Mouse (Mus musculus) kidney, embryonic 15.5 days (tissue): ENCODE results near the gene Als2cl. TPM values are rescaled to one million over a fixed set of nuclear protein-coding genes. Genes with fewer than 3 reads are reported as not detected.
A peak's percentile ranks its signal among the peaks of the same experiment; 100 is the strongest.

ENCODE experiments used
- ATAC-seq: fragments of 200-750 bp; cut with Nextera tagmentation; replicated peaks from 2 replicates; pipeline ENCODE4 v1.8.0; 2017; ENCODE audit warnings: moderate TSS enrichment; ENCODE audit not compliant: low FRiP score
- H3K27ac ChIP-seq: fragments of 300-500 bp; sonication (generic); 2 replicates; pipeline ENCODE4 v1.5.1; 2015; ENCODE audit warnings: mild to moderate bottlenecking, inconsistent platforms
- H3K27me3 ChIP-seq: fragments of 300-500 bp; sonication (generic); 2 replicates; pipeline ENCODE4 v1.6.1; 2015; ENCODE audit warnings: inconsistent platforms
- H3K36me3 ChIP-seq: fragments of 300-500 bp; sonication (generic); 2 replicates; pipeline ENCODE4 v1.6.1; 2015; ENCODE audit warnings: inconsistent platforms
- H3K4me1 ChIP-seq: fragments of 300-500 bp; sonication (generic); 2 replicates; pipeline ENCODE4 v1.6.1; 2015; ENCODE audit warnings: inconsistent platforms
- H3K4me2 ChIP-seq: fragments of 300-500 bp; sonication (generic); 2 replicates; pipeline ENCODE4 v1.6.1; 2015; ENCODE audit warnings: moderate library complexity, mild to moderate bottlenecking, inconsistent platforms
- H3K4me3 ChIP-seq: fragments of 300-500 bp; sonication (generic); replicated peaks from 2 replicates; pipeline ENCODE4 v1.5.1; 2015; ENCODE audit warnings: mild to moderate bottlenecking, inconsistent platforms
- H3K9ac ChIP-seq: fragments of 300-500 bp; sonication (generic); 2 replicates; pipeline ENCODE4 v1.6.1; 2015; ENCODE audit warnings: mild to moderate bottlenecking, inconsistent platforms
- H3K9me3 ChIP-seq: fragments of 300-500 bp; sonication (generic); replicated peaks from 2 replicates; pipeline ENCODE4 v1.6.1; 2016; ENCODE audit warnings: inconsistent platforms
- WGBS: fragments of 180-500 bp; shearing (Covaris S2); methylation state at CpG from one replicate; pipeline ENCODE4 v1.1.7; 2015; ENCODE audit warnings: mixed read lengths; 5-methylcytosine and 5-hydroxymethylcytosine counted together
- polyA plus RNA-seq: library from polyadenylated mRNA; unstranded; fragments of >200 nt; fragmentation: Nextera tagmentation; extraction: Ambion mirVana; gene quantifications from 2 replicates; pipeline ENCODE4 v1.2.1, GENCODE M21; 2015

The Als2cl gene
- polyA plus RNA-seq, 1 experiment from 2014 or later, result 5.3 TPM

DNA sequence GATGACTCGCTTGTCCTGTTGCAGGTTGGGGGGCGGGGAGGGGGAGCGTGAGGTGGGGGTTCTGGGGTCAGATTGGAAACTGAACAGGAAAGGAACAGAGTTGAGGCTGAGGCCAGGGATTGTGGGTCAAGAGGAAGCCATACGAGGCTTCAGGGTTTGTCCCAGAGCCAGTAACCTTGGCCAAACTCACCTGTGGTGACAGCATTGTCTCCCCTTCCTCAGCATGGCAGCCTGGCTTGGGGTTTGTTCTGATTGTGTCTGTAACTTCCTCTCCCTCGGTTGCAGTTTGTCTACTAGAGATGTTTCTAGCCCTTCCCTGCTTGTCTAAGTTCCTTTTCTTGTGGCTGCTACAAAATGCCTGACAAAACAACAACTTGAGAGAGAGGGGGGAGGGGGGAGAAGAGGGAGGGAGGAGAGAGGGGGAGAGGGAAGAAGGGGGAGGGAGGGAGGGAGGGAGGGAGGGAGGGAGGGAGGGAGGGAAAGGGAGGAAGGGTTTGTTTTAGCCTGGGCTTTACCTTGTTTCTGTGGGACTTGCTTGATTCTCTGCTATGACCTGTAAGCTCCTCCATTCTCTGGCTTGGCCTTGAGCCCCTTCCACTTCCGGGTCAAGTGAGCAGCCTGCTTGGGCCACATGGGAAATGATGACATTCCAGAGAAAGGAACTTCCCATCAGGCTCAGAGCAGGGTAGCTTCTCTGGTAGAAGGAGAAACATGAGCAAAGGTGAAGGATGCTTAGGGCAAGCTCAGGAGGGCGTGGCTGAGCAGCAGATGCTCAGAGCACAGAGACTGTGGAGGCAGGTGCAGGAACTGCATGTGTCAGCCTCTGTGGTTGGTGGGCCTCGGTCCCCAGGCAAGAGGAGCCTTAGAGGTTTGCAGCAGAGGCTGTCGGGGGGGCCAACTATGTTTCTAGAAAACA, 8.0 kb downstream of the Als2cl start:
- peaks cover 32% of the 10 kb centered on the region for H3K4me1 ChIP-seq
- H3K9me3 ChIP-seq, result no peaks in the 10 kb centered on the region
- no peak overlapping the region for H3K4me3 ChIP-seq
- H3K9ac ChIP-seq, result no peak overlapping the region
- no peak for ATAC-seq
- H3K27ac ChIP-seq, result no peak overlapping the region
- H3K4me2 ChIP-seq, result no peak overlapping the region
- H3K36me3 ChIP-seq, result no peaks in the 10 kb centered on the region
- 66% methylated on average over 9 of the region's 9 CpGs for WGBS
- no peaks in the 10 kb centered on the region for H3K27me3 ChIP-seq

DNA sequence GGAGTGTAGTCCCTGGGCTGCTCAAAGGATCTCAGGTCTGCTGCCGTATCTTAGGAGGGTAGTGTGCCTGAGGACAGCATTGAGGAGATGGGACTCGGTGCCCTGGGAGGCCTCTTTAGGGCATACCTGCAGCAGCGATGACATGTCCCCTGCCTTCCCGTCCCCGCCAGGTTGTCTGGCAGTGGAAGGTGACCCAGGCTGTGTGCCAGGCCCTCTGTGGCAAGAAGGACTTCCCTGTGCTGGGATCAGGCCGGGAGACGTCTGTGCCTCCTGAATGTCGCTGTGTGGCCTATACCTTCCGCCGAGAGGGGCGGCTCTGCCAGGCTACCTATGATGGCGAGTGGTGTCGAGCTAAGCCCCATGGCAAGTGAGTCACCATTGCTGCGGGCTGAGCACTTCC, 9.3 kb downstream of the Als2cl start:
- Histone ChIP-seq H3K4me1 (peaks cover 32% of the 10 kb centered on the region), H3K27ac (no peak overlapping the region), H3K4me3 (no peak overlapping the region), H3K9me3 (no peaks in the 10 kb centered on the region), H3K36me3 (no peaks in the 10 kb centered on the region), H3K27me3 (no peaks in the 10 kb centered on the region), H3K4me2 (no peak overlapping the region), H3K9ac (no peak overlapping the region)
- WGBS, result 90% methylated on average over 14 of the region's 14 CpGs
- ATAC-seq, result no peak

DNA sequence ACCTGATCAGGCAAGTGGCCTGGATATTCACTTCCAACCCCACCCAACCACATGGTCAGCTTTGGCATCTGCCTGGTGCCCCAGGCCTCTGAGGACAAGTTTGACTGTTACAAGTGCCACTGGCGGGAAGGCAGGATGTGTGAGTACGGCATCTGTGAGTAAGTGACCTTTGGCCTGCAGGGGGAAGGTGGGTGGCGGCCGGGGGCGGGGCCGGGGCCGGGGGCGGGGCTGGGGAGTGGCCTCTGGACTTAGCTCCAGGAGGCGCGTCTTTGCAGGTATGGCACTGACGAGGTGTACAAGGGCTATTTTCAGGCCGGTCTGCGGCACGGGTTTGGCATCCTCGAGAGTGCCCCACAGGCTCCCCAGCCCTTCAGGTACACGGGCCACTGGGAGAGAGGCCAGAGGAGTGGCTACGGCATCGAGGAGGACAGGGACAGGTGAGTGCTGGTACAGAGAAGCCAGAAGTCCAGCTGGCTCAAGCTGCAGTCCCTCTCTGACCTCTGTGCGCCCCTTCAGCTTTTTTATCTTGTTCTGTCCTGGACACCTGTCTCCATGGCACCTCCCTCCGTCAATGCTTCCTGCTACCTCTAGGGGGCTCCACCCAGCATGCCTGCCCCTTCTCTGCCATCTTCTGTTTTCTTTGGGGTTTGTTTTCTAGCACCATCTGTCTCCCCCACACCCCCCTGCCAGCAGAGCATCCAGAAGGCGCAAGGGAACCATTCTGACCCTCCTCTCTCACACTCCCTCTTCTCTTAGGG, 10.5 kb downstream of the Als2cl start:
- Histone ChIP-seq H3K27ac (no peak overlapping the region), H3K4me2 (0 out of 2 replicates have a peak overlapping the region, but pooled peaks have one; percentile 21), H3K27me3 (no peaks in the 10 kb centered on the region), H3K4me1 (peaks cover 32% of the 10 kb centered on the region), H3K4me3 (no peak overlapping the region), H3K9me3 (no peaks in the 10 kb centered on the region), H3K36me3 (no peaks in the 10 kb centered on the region), H3K9ac (no peak overlapping the region)
- no peak for ATAC-seq
- 16% methylated on average over 21 of the region's 21 CpGs for WGBS

DNA sequence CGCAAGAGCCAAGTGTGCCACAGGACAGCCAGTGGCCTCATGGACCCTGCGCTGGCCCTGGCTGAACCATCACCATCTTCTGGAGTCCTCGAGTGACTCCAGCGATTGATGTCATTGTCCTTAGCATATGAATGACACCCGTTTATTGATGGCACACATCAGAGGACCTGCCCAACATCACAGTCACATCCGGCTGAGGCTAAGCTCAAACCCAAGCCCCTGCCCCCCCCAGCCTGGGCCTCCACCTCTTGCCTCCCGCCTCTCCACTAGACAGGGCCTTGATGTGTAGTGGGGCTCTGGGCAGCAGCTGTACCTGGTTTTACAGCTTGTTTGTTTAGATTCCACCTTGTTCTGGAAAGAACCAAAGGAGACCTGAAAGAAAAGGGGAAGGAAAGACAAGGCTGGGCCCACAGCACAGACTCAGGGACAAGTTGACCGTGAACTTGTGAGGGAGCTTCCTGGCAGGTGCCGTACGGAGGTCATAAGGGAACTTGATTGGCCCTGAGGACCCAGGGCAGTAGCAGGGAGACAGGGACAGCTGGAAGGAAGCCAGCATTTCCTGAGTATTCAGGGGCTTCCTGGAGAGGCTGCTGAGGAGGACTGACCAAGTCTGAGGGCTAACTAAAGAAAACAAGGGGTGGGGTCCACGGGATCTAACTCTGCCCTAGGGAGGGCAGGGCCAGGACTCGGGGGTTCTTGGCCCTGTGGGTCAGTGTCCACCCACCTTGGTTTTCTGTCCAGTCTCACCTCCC, 11.6 kb downstream of the Als2cl start:
- Histone ChIP-seq H3K4me3 (no peak overlapping the region), H3K27me3 (no peaks in the 10 kb centered on the region), H3K9me3 (no peaks in the 10 kb centered on the region), H3K4me2 (no peak overlapping the region), H3K36me3 (no peaks in the 10 kb centered on the region), H3K9ac (no peak overlapping the region), H3K27ac (0 out of 2 replicates have a peak overlapping the region, but pooled peaks have one; percentile 27), H3K4me1 (peaks cover 42% of the 10 kb centered on the region)
- ATAC-seq, result no peak
- WGBS, result 67% methylated on average over 12 of the region's 12 CpGs

DNA sequence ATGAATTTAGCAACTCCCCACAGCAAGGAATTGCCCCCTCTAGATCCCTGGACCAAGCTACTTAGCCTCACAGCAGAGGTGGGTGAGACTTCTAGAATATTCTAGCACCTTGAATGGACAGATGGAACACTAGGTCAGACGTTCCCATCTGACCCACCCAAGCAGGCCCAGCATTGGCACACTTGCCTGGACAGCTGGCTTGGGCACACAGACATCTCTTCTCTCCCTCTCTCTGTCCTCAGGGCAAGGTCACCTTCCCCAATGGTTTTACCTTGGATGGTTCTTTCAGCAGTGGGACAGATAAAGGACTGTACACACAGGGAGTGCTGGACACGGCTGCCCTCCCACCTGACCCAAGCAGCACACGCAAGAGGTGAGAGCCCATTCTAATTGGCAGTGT, 12.9 kb downstream of the Als2cl start:
- 86% methylated on average over 3 of the region's 3 CpGs for WGBS
- Histone ChIP-seq H3K4me1 (peaks cover 43% of the 10 kb centered on the region), H3K4me2 (no peak overlapping the region), H3K36me3 (no peaks in the 10 kb centered on the region), H3K9me3 (no peaks in the 10 kb centered on the region), H3K27me3 (no peaks in the 10 kb centered on the region), H3K9ac (no peak overlapping the region), H3K4me3 (no peak overlapping the region), H3K27ac (no peak overlapping the region)
- no peak for ATAC-seq

DNA sequence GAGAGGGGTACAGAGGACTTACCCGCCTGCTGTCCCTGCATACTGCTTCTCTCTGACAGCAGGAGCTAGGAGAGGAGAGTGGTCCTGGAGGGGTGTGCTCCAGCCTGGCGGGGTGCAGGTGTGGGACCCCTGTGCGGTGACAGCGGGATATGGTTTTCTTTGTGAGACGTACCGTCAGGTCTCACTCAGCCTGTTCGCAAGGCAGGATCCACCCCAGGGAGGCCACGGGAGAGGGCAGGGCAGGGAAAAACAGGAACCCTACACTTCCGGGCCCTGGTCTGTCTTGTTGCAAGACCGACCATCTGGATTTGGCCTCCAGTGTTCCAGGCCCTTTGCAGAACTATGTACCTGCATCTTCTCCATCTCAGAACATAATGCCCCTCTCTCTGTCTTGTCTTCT, 13.8 kb downstream of the Als2cl start:
- no peaks in the 10 kb centered on the region for H3K9me3 ChIP-seq
- H3K4me1 ChIP-seq, result peaks cover 40% of the 10 kb centered on the region
- no peak overlapping the region for H3K27ac ChIP-seq
- H3K4me2 ChIP-seq, result no peak overlapping the region
- H3K9ac ChIP-seq, result no peak overlapping the region
- no peak overlapping the region for H3K4me3 ChIP-seq
- H3K27me3 ChIP-seq, result no peaks in the 10 kb centered on the region
- peaks cover 3% of the 10 kb centered on the region; the same call in 1 of the 2 replicates for H3K36me3 ChIP-seq
- ATAC-seq, result no peak
- 75% methylated on average over 10 of the region's 10 CpGs for WGBS

DNA sequence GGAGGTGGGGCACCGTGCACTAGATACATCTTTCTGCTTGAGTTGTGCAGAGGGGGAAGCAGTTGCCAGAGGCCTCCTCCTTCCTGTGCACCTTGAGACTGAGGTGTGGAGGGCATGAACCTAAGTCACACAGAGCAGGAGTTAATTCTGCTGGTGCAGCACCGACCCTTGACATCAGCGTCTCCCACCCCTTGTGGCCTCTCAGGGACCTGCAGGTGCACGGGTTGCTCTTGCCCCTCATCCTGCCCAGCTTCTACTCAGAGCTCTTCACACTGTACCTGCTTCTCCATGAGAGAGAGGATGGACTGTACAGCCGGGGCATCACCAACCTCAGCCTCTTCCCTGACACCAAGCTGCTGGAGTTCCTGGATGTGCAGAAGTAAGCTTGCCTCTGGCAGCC, 15.8 kb downstream of the Als2cl start:
- no peak overlapping the region for H3K9ac ChIP-seq
- no peak overlapping the region for H3K4me3 ChIP-seq
- ATAC-seq, result no peak; the same call in none of the 2 replicates
- H3K27me3 ChIP-seq, result no peaks in the 10 kb centered on the region
- no peak overlapping the region for H3K27ac ChIP-seq
- 34% methylated on average over 5 of the region's 5 CpGs for WGBS
- peaks cover 3% of the 10 kb centered on the region; the same call in 1 of the 2 replicates for H3K36me3 ChIP-seq
- peaks cover 29% of the 10 kb centered on the region for H3K4me1 ChIP-seq
- H3K9me3 ChIP-seq, result no peaks in the 10 kb centered on the region
- peak overlapping the region; percentile 47; the same call in 1 of the 2 replicates for H3K4me2 ChIP-seq

DNA sequence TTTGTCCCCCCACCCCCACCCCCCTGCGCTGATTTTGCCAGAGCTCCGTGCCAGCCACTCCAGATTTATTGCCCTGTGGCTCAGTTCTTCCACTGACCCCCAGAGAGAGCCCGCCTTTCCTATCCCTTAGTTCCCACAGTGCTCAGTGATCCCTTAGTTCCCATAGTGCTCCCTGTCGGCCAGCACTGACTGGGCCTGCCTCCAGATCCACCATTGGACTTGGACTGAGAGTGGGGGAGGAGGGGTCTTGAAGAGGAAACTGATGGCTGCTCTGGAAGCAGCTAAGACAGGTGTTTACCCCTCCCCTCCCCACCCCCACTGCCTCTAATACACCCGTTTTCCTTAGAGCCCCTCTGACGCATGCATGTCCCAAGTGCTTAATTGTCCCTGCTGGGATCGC, 16.3 kb downstream of the Als2cl start:
- H3K9me3 ChIP-seq, result no peaks in the 10 kb centered on the region
- no peak overlapping the region for H3K9ac ChIP-seq
- H3K36me3 ChIP-seq, result peaks cover 3% of the 10 kb centered on the region; the same call in 1 of the 2 replicates
- H3K4me3 ChIP-seq, result peak overlapping the region; percentile 11
- peak; percentile 65 for ATAC-seq
- H3K4me1 ChIP-seq, result peaks cover 24% of the 10 kb centered on the region
- peak overlapping the region; percentile 60; the same call in 1 of the 2 replicates for H3K27ac ChIP-seq
- 10% methylated on average over 7 of the region's 7 CpGs for WGBS
- no peaks in the 10 kb centered on the region for H3K27me3 ChIP-seq
- H3K4me2 ChIP-seq, result peak overlapping the region; percentile 47

DNA sequence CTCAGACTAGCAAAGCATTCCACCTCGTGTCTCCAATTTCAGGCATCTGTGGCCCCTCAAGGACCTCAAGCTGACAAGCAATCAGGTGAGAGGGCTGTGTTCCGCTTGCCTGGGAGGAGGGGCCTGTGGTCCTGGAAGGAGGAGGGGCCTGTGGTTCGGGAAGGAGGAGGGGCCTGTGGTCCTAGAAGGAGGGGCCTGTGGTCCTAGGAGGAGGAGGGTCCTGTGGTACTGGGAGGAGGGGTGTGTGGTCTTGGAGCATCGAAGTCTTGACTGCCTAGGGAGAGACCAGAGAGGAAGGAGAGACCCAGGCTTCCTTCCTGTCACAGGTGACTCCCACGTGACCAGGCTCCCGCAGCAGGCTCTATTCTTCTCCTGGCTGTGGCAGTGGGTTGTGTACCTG, 16.9 kb downstream of the Als2cl start:
- H3K36me3 ChIP-seq, result peaks cover 3% of the 10 kb centered on the region; the same call in 1 of the 2 replicates
- peak overlapping the region; percentile 60; the same call in 1 of the 2 replicates for H3K27ac ChIP-seq
- no peaks in the 10 kb centered on the region for H3K27me3 ChIP-seq
- H3K9me3 ChIP-seq, result no peaks in the 10 kb centered on the region
- H3K4me3 ChIP-seq, result peak overlapping the region; percentile 11
- WGBS, result 9% methylated on average over 6 of the region's 6 CpGs
- H3K4me2 ChIP-seq, result peak overlapping the region; percentile 47
- peaks cover 18% of the 10 kb centered on the region for H3K4me1 ChIP-seq
- ATAC-seq, result peak; percentile 70
- H3K9ac ChIP-seq, result no peak overlapping the region

GRCm38 (mm10) chr9:110899451-110900008, 19.9 kb downstream of the Als2cl start:
- H3K9me3 ChIP-seq, result no peaks in the 10 kb centered on the region
- peaks cover 3% of the 10 kb centered on the region; the same call in 1 of the 2 replicates for H3K36me3 ChIP-seq
- ATAC-seq, result no peak
- H3K4me1 ChIP-seq, result peaks cover 15% of the 10 kb centered on the region
- H3K27ac ChIP-seq, result no peak overlapping the region
- WGBS, result 49% methylated on average over 10 of the region's 10 CpGs
- no peak overlapping the region for H3K9ac ChIP-seq
- H3K4me3 ChIP-seq, result no peak overlapping the region
- no peaks in the 10 kb centered on the region for H3K27me3 ChIP-seq
- H3K4me2 ChIP-seq, result no peak overlapping the region

DNA sequence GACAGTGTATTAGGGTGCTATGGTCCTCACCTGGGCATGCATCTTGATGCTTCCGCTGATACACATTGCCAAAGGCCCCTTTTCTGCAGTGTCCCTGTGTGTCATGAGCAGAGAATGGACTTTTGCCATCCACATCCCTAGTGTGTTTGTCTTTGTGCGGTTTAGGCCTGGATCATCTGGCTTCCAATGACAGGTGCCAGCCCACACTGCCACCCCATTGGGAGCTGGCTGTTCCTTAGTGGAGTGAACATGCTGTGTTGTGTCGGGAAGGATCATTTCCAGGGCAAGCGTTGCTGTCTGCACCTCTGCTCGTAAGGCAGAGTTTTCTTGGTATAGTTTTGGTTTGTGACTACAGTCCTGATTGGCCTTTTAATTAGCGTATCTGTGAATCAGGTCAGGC, 21.5 kb downstream of the Als2cl start:
- H3K36me3 ChIP-seq, result peaks cover 3% of the 10 kb centered on the region; the same call in 1 of the 2 replicates
- H3K4me2 ChIP-seq, result no peak overlapping the region
- no peak overlapping the region for H3K27ac ChIP-seq
- no peak overlapping the region for H3K9ac ChIP-seq
- H3K27me3 ChIP-seq, result no peaks in the 10 kb centered on the region
- H3K4me3 ChIP-seq, result no peak overlapping the region
- 83% methylated on average over 6 of the region's 6 CpGs for WGBS
- no peaks in the 10 kb centered on the region for H3K9me3 ChIP-seq
- peaks cover 6% of the 10 kb centered on the region for H3K4me1 ChIP-seq
- no peak for ATAC-seq
